Mouse (Mus musculus): ENCODE results near the gene Sh3gl3.

DNA sequence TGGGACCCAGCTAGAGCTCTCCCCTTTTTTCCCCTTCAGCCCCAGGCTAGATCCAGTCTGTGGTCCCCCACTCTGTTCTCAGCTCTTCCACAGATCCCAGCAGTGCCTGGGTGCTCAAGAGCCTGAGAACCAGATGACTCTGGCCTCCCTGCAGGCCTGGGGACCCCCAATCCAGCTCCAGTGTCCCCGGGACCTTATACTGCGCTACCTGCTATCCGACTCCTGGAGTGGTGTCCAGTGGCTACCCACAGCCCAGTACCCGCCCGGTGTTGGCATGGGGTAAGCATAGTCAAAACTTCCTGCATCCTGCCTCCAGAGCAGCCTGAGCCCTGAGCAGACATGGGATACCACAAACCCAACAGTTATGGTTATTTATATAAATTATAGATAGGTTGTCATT is 26.5 kb upstream of the Sh3gl3 start:
- TF ChIP-seq CTCF (IDR thresholded peaks at IDR 0.05; ENCODE audit: low read depth, low read length) (no peak), GATA1 (IDR thresholded peaks at IDR 0.05; ENCODE audit: borderline replicate concordance, low read length) (no peak), TAL1 (conservative IDR thresholded peaks at IDR 0.05; ENCODE audit: low read depth, low read length) (no peak), POLR2AphosphoS5 (IDR thresholded peaks at IDR 0.05; ENCODE audit: insufficient replicate concordance, low read depth, low read length) (no peak), GATA2 (IDR thresholded peaks at IDR 0.05; ENCODE audit: borderline replicate concordance, low read depth, low read length) (no peak)
